Mouse (Mus musculus): ENCODE data around the gene Stx1a.

- TF ChIP-seq CTCF (IDR thresholded peaks at IDR 0.05; ENCODE audit: low read depth, low read length), result no peak
- TF ChIP-seq POLR2A (IDR thresholded peaks at IDR 0.05; ENCODE audit: extremely low read depth, insufficient read depth, low read length), result no peak
These were observed 16.8 kb downstream of the Stx1a start for GRCm38 (mm10) chr5:135040059-135040458.
